Mouse (Mus musculus) gastrocnemius, adult 8-10 months (tissue): ENCODE data around the gene Zfr2. TPM values are rescaled to one million over a fixed set of nuclear protein-coding genes. Genes with fewer than 3 reads are reported as not detected.

Source experiments
- DNase-seq, 2 experiments: peaks; one replicate each; pipeline ENCODE4 v3.0.0; 2022; ENCODE audit warnings: low spot score in 2 of 2
- total RNA-seq, 4 experiments: library from RNA; stranded (reverse); gene quantifications; 2 replicates each; pipeline ENCODE4 v1.2.4; 2022

Zfr2 gene
- total RNA-seq, 4 experiments from 2014 or later = 1.8 to 2.7 (median 2.1) TPM

- no peak for DNase-seq
These were observed 54.7 kb downstream of the Zfr2 start for GRCm38 (mm10) chr10:81287513-81288157.

- no peak for DNase-seq
These were observed 55.6 kb downstream of the Zfr2 start for GRCm38 (mm10) chr10:81288601-81289000.

GRCm38 (mm10) chr10:81289278-81289677 lies 56.3 kb downstream of the Zfr2 start:
- DNase-seq = peak in 1 of 2 experiments; percentile 58

- DNase-seq = no peak
These were observed 56.9 kb downstream of the Zfr2 start for GRCm38 (mm10) chr10:81289811-81290210.

- no peak for DNase-seq
These were observed 57.9 kb downstream of the Zfr2 start for GRCm38 (mm10) chr10:81290698-81291460.

GRCm38 (mm10) chr10:81291511-81292104 lies 58.7 kb downstream of the Zfr2 start, which contains the start of gene Tjp3:
TSS of gene Tjp3 (minus strand) at chr10:81291581.
- no peak for DNase-seq

GRCm38 (mm10) chr10:81292554-81293333 lies 59.8 kb downstream of the Zfr2 start, which contains the start of gene Pip5k1c:
TSS of gene Pip5k1c (plus strand) at chr10:81292963.
- DNase-seq = peak; percentile 99 to 100

- no peak for DNase-seq
These were observed 60.5 kb downstream of the Zfr2 start for GRCm38 (mm10) chr10:81293334-81294030.

GRCm38 (mm10) chr10:81294442-81294841 lies 61.5 kb downstream of the Zfr2 start:
- DNase-seq = no peak

- DNase-seq = no peak
These were observed 62.2 kb downstream of the Zfr2 start for GRCm38 (mm10) chr10:81295185-81295584.

- no peak for DNase-seq
These were observed 64.3 kb downstream of the Zfr2 start for GRCm38 (mm10) chr10:81297246-81297645.

- DNase-seq = no peak
These were observed 64.9 kb downstream of the Zfr2 start for GRCm38 (mm10) chr10:81297845-81298244.

GRCm38 (mm10) chr10:81298369-81299100 lies 65.6 kb downstream of the Zfr2 start:
- DNase-seq = no peak

GRCm38 (mm10) chr10:81299585-81300351 lies 66.8 kb downstream of the Zfr2 start:
- no peak for DNase-seq

GRCm38 (mm10) chr10:81300352-81300907 lies 67.5 kb downstream of the Zfr2 start:
- no peak for DNase-seq

GRCm38 (mm10) chr10:81301321-81301720 lies 68.4 kb downstream of the Zfr2 start:
- no peak for DNase-seq
